Mouse (Mus musculus) liver, embryonic 16.5 days (tissue): ENCODE data around the gene Mutyh. TPM values are rescaled to one million over a fixed set of nuclear protein-coding genes. Genes with fewer than 3 reads are reported as not detected.
A peak's percentile ranks its signal among the peaks of the same experiment; 100 is the strongest.
"Not testable (repeated sequence)": the region's sequence is repeated elsewhere in the genome, so short reads cannot be mapped to it uniquely, and the experiment has no call there.

ENCODE experiments used
- ATAC-seq: fragments of 200-750 bp; cut with Nextera tagmentation; 2 replicates; pipeline ENCODE4 v1.8.0; 2017; ENCODE audit warnings: low read depth, mild to moderate bottlenecking, moderate number of reproducible peaks, moderate library complexity
- H3K27ac ChIP-seq: fragments of 300-500 bp; sonication (generic); 2 replicates; pipeline ENCODE4 v1.5.1; 2014; ENCODE audit warnings: mild to moderate bottlenecking, low read length
- H3K27me3 ChIP-seq: fragments of 300-500 bp; sonication (generic); 2 replicates; pipeline ENCODE4 v1.6.1; 2014; ENCODE audit warnings: low read depth, low read length, mixed read lengths; ENCODE audit not compliant: control insufficient read depth, insufficient read depth
- H3K36me3 ChIP-seq: fragments of 300-500 bp; sonication (generic); 2 replicates; pipeline ENCODE4 v1.6.1; 2014; ENCODE audit warnings: mild to moderate bottlenecking; ENCODE audit not compliant: control insufficient read depth, insufficient read depth
- H3K4me1 ChIP-seq: fragments of 300-500 bp; sonication (generic); 2 replicates; pipeline ENCODE4 v1.6.1; 2014; ENCODE audit warnings: low read depth, low read length, mixed read lengths; ENCODE audit not compliant: control insufficient read depth
- H3K4me2 ChIP-seq: fragments of 300-500 bp; sonication (generic); 2 replicates; pipeline ENCODE4 v1.6.1; 2014; ENCODE audit warnings: low read depth, low read length, mixed read lengths
- H3K4me3 ChIP-seq: fragments of 300-500 bp; sonication (generic); 2 replicates; pipeline ENCODE4 v1.5.1; 2014; ENCODE audit warnings: low read depth, mild to moderate bottlenecking, low read length
- H3K9ac ChIP-seq: fragments of 300-500 bp; sonication (generic); 2 replicates; pipeline ENCODE4 v1.6.1; 2014; ENCODE audit warnings: low read depth, low read length
- H3K9me3 ChIP-seq: fragments of 300-500 bp; sonication (generic); replicated peaks from 2 replicates; pipeline ENCODE4 v1.6.1; 2016; ENCODE audit warnings: low read length; ENCODE audit not compliant: control insufficient read depth
- WGBS: fragments of 180-500 bp; shearing (Covaris S2); extraction: QIAGEN DNeasy Blood & Tissue Kit; methylation state at CpG from one replicate; pipeline ENCODE4 v1.1.7; 2014; ENCODE audit not compliant: insufficient replicate concordance; 5-methylcytosine and 5-hydroxymethylcytosine counted together
- polyA plus RNA-seq: library from polyadenylated mRNA; unstranded; fragments of >200 nt; fragmentation: Nextera tagmentation; extraction: Ambion mirVana; gene quantifications from 2 replicates; pipeline ENCODE4 v1.2.1, GENCODE M21; 2015

Mutyh gene
- polyA plus RNA-seq, 1 experiment from 2014 or later, result 2.9 TPM

DNA sequence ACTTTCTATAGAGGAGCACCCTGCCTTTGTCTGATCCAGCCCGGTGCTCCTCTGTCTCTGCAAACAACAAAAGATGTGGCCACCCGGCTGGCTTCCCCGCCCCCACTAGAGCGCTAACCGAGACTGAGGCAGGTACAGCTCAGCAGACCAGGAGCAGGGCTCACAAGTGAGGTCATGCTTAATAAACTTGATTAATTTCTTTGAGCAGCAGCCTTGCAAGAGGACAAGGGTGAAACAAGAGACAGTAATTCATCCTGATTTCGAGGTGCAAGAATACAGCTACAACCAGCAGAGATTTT, 22.5 kb downstream of the Mutyh start:
- no peak overlapping the region for H3K4me2 ChIP-seq
- no peak for ATAC-seq
- no peak overlapping the region for H3K27ac ChIP-seq
- peaks cover 3% of the 10 kb centered on the region; the same call in 1 of the 2 replicates for H3K4me1 ChIP-seq
- H3K9me3 ChIP-seq, result no peaks in the 10 kb centered on the region
- no peaks in the 10 kb centered on the region for H3K27me3 ChIP-seq
- H3K4me3 ChIP-seq, result no peak overlapping the region
- no peaks in the 10 kb centered on the region for H3K36me3 ChIP-seq
- WGBS, result 42% methylated on average over 6 of the region's 6 CpGs
- no peak overlapping the region for H3K9ac ChIP-seq

DNA sequence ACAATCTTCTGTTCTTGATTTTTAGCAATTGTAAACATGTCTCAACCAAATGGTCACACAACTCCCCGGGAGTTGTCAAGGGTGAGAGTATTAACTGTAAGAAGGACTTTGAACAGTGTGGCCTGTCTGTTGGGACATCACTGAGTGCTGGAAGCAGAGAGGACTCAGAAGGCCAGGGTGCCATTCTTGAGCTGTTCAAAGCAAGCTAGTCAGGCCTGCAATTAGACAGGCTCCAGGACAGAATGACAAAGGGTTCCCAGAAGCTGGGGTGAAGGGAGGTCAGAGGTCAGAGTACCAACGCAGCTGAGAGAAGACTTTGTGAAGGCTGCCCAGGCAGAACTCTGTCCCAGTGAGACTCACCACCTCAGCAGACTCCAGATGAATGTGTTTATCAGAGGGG, 31.5 kb downstream of the Mutyh start:
- no peak overlapping the region for H3K27ac ChIP-seq
- H3K4me2 ChIP-seq, result no peak overlapping the region
- peak; percentile 58; the same call in 1 of the 2 replicates for ATAC-seq
- no peaks in the 10 kb centered on the region for H3K9me3 ChIP-seq
- no peak overlapping the region for H3K9ac ChIP-seq
- H3K36me3 ChIP-seq, result no peaks in the 10 kb centered on the region
- 34% methylated on average over 2 of the region's 2 CpGs for WGBS
- no peaks in the 10 kb centered on the region for H3K4me1 ChIP-seq
- peaks cover 11% of the 10 kb centered on the region for H3K27me3 ChIP-seq
- no peak overlapping the region for H3K4me3 ChIP-seq

DNA sequence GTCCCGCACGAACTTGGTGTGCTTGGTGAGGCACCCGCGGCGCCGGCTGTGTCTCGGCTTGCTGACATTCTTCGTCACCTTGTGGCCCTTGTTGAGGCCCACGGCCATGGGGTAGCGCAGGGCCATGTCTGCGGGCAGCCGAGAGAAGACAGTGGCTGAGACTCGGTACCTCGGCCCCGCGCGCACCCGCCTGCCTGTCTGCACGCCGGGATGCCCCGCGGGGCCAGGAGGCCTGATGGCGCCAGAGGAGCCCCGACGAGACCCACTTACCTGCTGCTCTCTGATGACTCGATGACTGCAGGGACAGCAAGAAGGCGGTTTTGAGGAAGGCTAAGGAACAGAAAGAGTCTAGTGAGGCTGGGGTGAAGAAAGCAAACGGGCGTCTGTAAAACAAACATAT, 32.6 kb downstream of the Mutyh start:
- H3K27ac ChIP-seq, H3K36me3 ChIP-seq, H3K9ac ChIP-seq, H3K4me1 ChIP-seq, ATAC-seq, H3K9me3 ChIP-seq, H3K4me2 ChIP-seq, H3K4me3 ChIP-seq: not testable (repeated sequence)
- H3K27me3 ChIP-seq, result peaks cover 11% of the 10 kb centered on the region
- WGBS, result 29% methylated on average over 17 of the region's 29 CpGs

DNA sequence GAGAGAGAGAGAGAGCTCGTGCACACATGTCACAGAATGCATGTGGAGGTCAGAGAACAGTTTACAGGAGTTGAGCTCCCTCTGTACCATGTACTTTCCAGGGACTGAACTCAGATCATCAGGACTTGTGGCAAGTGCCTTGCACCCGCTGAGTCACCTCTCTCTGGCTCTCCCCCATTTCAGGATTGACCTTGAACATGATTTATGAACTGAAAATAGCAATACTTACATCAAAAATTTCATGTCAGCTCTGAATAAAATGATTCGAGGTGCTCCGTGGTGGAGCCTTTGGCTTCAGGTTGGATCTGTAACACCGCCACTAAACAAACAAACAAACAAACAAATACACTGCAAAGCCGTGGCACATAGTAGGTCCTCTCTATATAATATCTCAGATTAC, 33.3 kb downstream of the Mutyh start:
- Histone ChIP-seq H3K27ac (no peak overlapping the region), H3K4me3 (no peak overlapping the region), H3K4me2 (no peak overlapping the region), H3K9me3 (no peaks in the 10 kb centered on the region), H3K27me3 (peaks cover 11% of the 10 kb centered on the region), H3K4me1 (no peaks in the 10 kb centered on the region), H3K36me3 (no peaks in the 10 kb centered on the region), H3K9ac (no peak overlapping the region)
- no peak for ATAC-seq
- WGBS, result 52% methylated on average over 6 of the region's 6 CpGs

DNA sequence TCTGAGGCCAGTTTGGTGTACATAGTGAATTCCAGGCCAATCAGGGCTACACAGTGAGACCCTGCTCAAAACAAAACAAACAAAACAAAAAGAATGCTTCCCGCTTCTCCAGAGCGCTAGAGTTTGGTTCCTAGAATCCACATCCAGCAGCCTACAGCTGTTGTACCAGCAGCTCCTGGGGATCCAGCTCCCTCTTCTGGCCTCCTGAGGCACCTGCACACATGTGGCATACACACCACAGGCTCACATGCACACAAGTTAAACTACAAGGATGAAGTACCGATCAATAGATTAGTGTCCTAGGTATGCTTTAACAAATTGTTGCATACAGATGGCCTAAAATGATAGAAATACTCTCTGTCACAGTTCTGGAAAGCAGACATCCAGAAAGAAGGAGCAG, 36.8 kb downstream of the Mutyh start:
- no peak overlapping the region for H3K4me3 ChIP-seq
- ATAC-seq, result no peak
- WGBS, result 72% methylated on average over 3 of the region's 3 CpGs

DNA sequence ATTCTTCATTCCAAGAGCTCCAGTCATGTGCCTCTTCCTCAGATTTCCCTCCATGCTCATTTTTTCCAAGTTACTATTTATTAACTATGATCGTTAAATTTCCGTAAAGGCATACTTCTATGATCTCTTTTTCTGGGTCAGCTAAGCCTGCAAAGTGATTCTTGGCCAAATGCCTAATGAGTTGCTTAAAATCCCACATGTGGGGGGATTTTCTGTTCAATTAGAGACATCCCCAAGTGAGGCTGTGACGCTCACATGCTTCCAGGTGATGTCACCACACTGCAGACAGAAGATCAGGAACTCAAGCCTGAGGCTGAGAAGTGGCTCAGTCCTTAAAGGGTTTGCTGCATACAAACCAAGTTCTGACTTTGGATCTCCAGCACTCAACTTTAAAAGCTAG, 42.4 kb downstream of the Mutyh start:
- Histone ChIP-seq H3K4me1 (no peaks in the 10 kb centered on the region), H3K4me2 (no peak overlapping the region), H3K27ac (no peak overlapping the region), H3K36me3 (no peaks in the 10 kb centered on the region), H3K27me3 (no peaks in the 10 kb centered on the region), H3K9me3 (no peaks in the 10 kb centered on the region), H3K4me3 (no peak overlapping the region), H3K9ac (no peak overlapping the region)
- no peak for ATAC-seq
- 68% methylated on average over 3 of the region's 3 CpGs for WGBS

More for the DNA sequence above, 36.8 kb downstream of the Mutyh start:
- no peak overlapping the region for H3K4me2 ChIP-seq
- H3K9me3 ChIP-seq, result no peaks in the 10 kb centered on the region
- no peak overlapping the region for H3K9ac ChIP-seq
- no peaks in the 10 kb centered on the region for H3K4me1 ChIP-seq
- H3K27ac ChIP-seq, result no peak overlapping the region
- no peaks in the 10 kb centered on the region for H3K36me3 ChIP-seq
- peaks cover 9% of the 10 kb centered on the region for H3K27me3 ChIP-seq

DNA sequence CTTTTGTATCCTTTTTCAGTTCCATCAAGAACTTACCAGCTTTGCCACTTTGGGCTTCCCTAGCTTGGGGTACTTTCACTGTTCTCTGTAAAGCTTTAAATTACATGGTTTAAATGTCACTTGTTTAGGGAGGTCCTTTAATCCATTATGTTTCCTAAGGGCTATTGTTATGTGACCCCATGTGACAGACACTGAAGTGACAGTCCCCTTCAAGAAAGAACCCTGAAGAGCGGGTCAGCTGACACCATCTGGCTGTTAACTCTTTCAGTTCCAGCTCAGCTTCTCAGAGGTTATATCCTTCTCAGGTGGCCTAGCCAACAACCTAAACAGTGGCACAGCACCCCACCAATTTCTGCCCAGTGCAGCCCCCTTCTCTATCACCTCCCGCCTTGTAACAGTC, 46.8 kb downstream of the Mutyh start:
- Histone ChIP-seq H3K4me2 (no peak overlapping the region), H3K27me3 (no peaks in the 10 kb centered on the region), H3K9ac (no peak overlapping the region), H3K36me3 (no peaks in the 10 kb centered on the region), H3K9me3 (no peaks in the 10 kb centered on the region), H3K27ac (no peak overlapping the region), H3K4me3 (no peak overlapping the region), H3K4me1 (no peaks in the 10 kb centered on the region)
- ATAC-seq, result no peak
- WGBS, result 32% methylated on average over 2 of the region's 2 CpGs

DNA sequence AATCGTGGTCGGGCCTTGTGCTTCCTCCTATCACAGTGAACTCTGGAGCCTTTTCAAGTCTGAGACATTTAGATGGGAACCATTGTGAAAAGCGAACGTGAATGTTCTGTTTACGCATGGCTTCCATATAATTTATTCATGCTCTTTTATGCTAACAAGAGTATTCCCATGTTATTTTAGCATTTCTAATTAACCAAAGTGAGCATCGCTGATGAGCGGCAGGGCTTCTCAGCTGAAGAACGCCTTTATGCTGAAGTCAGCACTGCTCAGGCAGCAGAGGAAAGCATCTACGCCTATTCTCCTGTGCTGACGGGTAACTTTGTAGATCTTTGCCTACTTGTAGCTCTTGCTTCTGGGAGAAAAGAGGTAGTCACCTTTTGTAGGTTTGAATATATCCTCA, 49.7 kb downstream of the Mutyh start:
- Histone ChIP-seq H3K27me3 (no peaks in the 10 kb centered on the region), H3K36me3 (no peaks in the 10 kb centered on the region), H3K9ac (no peak overlapping the region), H3K9me3 (no peaks in the 10 kb centered on the region), H3K4me1 (no peaks in the 10 kb centered on the region), H3K27ac (no peak overlapping the region), H3K4me2 (no peak overlapping the region), H3K4me3 (no peak overlapping the region)
- no peak for ATAC-seq
- 76% methylated on average over 10 of the region's 10 CpGs for WGBS

DNA sequence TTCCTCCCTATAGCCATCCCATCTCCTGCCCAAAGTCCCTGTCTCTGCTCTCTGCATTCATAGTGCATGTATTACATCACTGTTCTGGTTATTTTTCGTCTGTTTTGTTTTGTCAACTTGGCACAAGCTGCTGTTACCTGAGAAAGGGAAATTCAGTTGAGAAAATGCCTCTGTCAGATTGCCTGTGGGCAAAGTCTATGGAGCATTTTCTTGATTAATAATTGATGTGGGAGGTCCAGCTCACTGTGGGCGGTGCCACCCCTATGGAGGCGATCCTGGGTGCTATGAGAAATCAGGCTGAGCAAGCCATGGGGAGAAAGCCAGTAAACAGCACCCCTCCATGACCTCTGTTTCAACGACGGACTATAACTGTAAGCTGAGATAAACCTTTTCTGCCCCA, 52.2 kb downstream of the Mutyh start:
- H3K4me3 ChIP-seq, result no peak overlapping the region
- no peaks in the 10 kb centered on the region for H3K36me3 ChIP-seq
- H3K27me3 ChIP-seq, result no peaks in the 10 kb centered on the region
- no peak overlapping the region for H3K27ac ChIP-seq
- 52% methylated on average over 5 of the region's 5 CpGs for WGBS
- H3K9ac ChIP-seq, result no peak overlapping the region
- H3K9me3 ChIP-seq, result no peaks in the 10 kb centered on the region
- no peak overlapping the region for H3K4me2 ChIP-seq
- H3K4me1 ChIP-seq, result no peaks in the 10 kb centered on the region
- no peak for ATAC-seq

DNA sequence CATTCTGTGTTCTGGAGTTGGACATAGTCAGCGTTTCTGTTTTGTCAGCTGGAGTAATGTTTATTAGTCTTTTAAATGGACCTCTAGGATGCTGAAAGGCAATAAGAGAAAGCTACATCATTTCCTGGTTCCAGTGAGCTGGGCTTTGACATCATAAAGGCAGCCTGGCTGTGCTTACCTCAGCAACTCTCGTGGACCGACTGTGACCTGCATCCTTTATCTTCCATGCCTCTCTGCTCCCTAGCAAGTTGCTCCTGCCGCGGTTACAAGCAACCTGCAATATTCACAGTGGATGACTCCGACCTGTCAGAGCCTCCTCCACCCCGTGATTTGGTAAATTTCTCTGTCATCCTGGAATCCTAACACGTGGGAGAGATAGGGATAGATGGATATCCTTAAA, 54.5 kb downstream of the Mutyh start:
- no peaks in the 10 kb centered on the region for H3K36me3 ChIP-seq
- H3K4me3 ChIP-seq, result no peak overlapping the region
- no peak overlapping the region for H3K9ac ChIP-seq
- H3K27me3 ChIP-seq, result no peaks in the 10 kb centered on the region
- no peak for ATAC-seq
- H3K9me3 ChIP-seq, result no peaks in the 10 kb centered on the region
- no peaks in the 10 kb centered on the region for H3K4me1 ChIP-seq
- 46% methylated on average over 8 of the region's 8 CpGs for whole genome bisulfite sequencing
- no peak overlapping the region for H3K27ac ChIP-seq
- H3K4me2 ChIP-seq, result no peak overlapping the region
